Mouse (Mus musculus) ES-E14 (cell line): ENCODE measurements at regions not wholly inside any gene's neighbourhood (a gene's known extent, or its start where the extent isn't known, plus 50 kb on each side); places are given as distances from the start of the nearest gene placed in this dataset.

Experiments used
- DNase-seq: peaks from one replicate; pipeline ENCODE4 v3.0.0-alpha.2; 2013; ENCODE audit warnings: low read depth, low spot score
- H3K27ac ChIP-seq: 2 replicates; pipeline ENCODE4 v1.5.1; 2012; ENCODE audit warnings: low read depth, mild to moderate bottlenecking, low read length, moderate library complexity, mixed read lengths; ENCODE audit not compliant: poor library complexity, insufficient read depth, severe bottlenecking
- H3K36me3 ChIP-seq: 2 replicates; pipeline ENCODE4 v1.6.1; 2012; ENCODE audit warnings: mild to moderate bottlenecking, low read length, moderate library complexity, mixed read lengths; ENCODE audit not compliant: control insufficient read depth, poor library complexity, insufficient read depth, severe bottlenecking
- H3K4me1 ChIP-seq, 2 experiments: fragments of 150-350 bp in 1 of 2; sonication (generic) in 1 of 2; 2 replicates each; pipeline ENCODE4 v1.6.1; 2012; ENCODE audit warnings: low read length in 2 of 2, mild to moderate bottlenecking in 1 of 2, mixed read lengths in 1 of 2; ENCODE audit not compliant: control insufficient read depth in 2 of 2, insufficient read depth in 2 of 2, poor library complexity in 1 of 2
- H3K4me3 ChIP-seq, 2 experiments: fragments of 150-350 bp in 1 of 2; sonication (generic) in 1 of 2; 2 replicates each; pipeline ENCODE4 v1.5.1; 2012; ENCODE audit warnings: low read length in 2 of 2, low read depth in 1 of 2, mild to moderate bottlenecking in 1 of 2, mixed read lengths in 1 of 2; ENCODE audit not compliant: insufficient read depth in 1 of 2, poor library complexity in 1 of 2, severe bottlenecking in 1 of 2
- H3K9ac ChIP-seq: 2 replicates; pipeline ENCODE4 v1.6.1; 2012; ENCODE audit warnings: low read depth, mild to moderate bottlenecking, low read length, mixed read lengths; ENCODE audit not compliant: poor library complexity, insufficient read depth, severe bottlenecking
- H3K9me3 ChIP-seq: fragments of 150-350 bp; sonication (generic); 2 replicates; pipeline ENCODE4 v1.6.1; 2012; ENCODE audit warnings: low read depth, mild to moderate bottlenecking, low read length; ENCODE audit not compliant: control insufficient read depth, insufficient read depth
- CHD2 ChIP-seq: IDR thresholded peaks from 2 replicates; pipeline ENCODE4 v1.6.1; 2014; ENCODE audit warnings: mild to moderate bottlenecking, low read depth, low read length, inconsistent platforms
- HCFC1 ChIP-seq: IDR thresholded peaks from 2 replicates; pipeline ENCODE4 v1.6.1; 2012; ENCODE audit warnings: low read length, inconsistent platforms, borderline replicate concordance; ENCODE audit not compliant: insufficient read depth
- MAFK ChIP-seq: IDR thresholded peaks from 2 replicates; pipeline ENCODE4 v1.6.1; 2014; ENCODE audit warnings: mild to moderate bottlenecking, low read depth, low read length, inconsistent platforms; ENCODE audit not compliant: insufficient read depth
- ZC3H11A ChIP-seq: IDR thresholded peaks from 2 replicates; pipeline ENCODE4 v1.6.1; 2012; ENCODE audit warnings: low read depth, mild to moderate bottlenecking, inconsistent platforms, low read length, borderline replicate concordance
- ZNF384 ChIP-seq: IDR thresholded peaks from 2 replicates; pipeline ENCODE4 v1.6.1; 2012; ENCODE audit warnings: low read depth, low read length, inconsistent platforms
- in situ Hi-C, 2 experiments: fragments of 600-800 bp; cut with MboI; formaldehyde crosslinking; loops; one replicate each; pipeline ENCODE4 v1.15.1; 2025; ENCODE audit warnings: low sequenced_read_pairs in 2 of 2, inconsistent platforms in 1 of 2; ENCODE audit not compliant: unreplicated experiment in 2 of 2

DNA sequence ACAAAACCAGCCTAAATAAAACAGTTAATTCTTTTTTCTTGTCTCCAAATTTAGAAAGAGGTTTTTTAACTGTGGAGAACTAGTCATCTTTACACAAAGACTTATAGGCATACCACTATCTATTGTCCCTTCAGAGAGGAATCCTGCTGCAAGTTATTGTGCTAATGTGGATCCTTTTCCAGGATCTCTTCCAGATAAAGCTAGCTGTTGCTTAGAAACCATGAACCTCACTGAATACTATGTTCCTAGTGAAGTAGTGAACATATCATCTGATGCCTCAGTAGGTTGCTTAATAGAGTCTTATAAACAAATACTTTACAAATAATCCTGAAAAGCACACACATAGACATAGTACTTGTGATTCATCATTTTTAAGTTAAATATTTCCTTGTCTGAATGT, 766.0 kb upstream of the Map3k7 start:
- Histone ChIP-seq H3K4me1 (no peaks in the 10 kb centered on the region), H3K4me3 (no peak overlapping the region), H3K9ac (no peak overlapping the region), H3K36me3 (no peaks in the 10 kb centered on the region), H3K27ac (no peak overlapping the region), H3K9me3 (no peaks in the 10 kb centered on the region)
- TF ChIP-seq ZNF384 = no peak
- no peak for TF ChIP-seq CHD2
- no peak for TF ChIP-seq HCFC1
- TF ChIP-seq ZC3H11A = no peak
- no peak for TF ChIP-seq MAFK
- in situ Hi-C loops = no loop called here
- DNase-seq = no peak

DNA sequence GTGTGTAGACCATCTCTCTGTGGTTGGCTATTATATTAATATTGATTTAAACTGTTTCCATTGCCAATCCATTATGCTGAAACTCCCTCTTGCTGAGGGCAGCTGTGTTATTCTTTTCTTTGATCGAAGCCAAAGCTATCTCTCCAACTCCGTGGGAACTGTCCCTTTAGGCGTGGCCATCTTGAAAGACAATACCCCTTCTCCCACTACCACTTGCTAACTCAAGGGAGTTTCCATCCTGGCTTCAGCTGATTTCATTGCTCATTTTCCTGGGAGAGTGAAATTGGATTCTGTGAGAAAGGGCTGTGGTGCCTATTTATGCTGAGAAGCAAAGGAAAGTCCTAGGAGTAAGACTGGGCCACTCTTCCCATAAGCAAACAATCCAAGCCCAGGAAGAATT, 760.6 kb upstream of the Map3k7 start:
- no peak for DNase-seq
- H3K4me3 ChIP-seq = no peak overlapping the region
- no peaks in the 10 kb centered on the region for H3K36me3 ChIP-seq
- in situ Hi-C loops = no loop called here
- no peaks in the 10 kb centered on the region for H3K9me3 ChIP-seq
- no peak overlapping the region for H3K9ac ChIP-seq
- no peak overlapping the region for H3K27ac ChIP-seq
- TF ChIP-seq ZNF384 (no peak), MAFK (no peak), HCFC1 (no peak), ZC3H11A (no peak), CHD2 (no peak)
- no peaks in the 10 kb centered on the region for H3K4me1 ChIP-seq

DNA sequence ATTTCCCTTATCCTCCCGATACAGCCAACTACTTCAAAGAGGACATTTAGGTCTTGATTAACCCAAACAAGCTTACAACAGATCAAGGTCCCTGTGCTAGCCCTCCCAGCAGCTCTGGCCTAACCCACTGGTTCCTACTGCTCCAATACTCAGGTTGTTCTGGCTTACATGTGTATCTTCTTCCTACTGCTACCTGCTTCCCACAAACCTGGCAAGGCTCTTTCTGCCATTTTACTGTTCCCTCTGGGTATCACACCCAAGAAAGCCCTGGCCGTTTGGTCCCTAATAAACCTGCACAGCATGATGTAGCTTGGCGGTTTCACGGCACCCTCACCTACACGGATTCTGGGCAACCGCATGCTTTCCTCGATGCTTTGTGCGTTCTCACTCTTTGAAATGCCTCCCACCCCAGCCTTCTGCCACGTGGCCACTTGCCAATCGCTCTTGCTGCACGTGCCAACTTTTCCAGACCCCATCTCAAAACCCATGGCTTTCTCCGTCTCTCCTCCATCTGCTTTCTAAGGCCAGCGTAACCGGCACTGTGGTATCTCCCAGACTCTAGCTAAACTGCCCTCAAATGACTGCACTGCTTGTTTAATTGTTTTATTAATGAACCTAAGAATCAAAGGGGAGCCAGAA, 758.4 kb upstream of the Map3k7 start:
- TF ChIP-seq CHD2 (no peak), ZNF384 (no peak), MAFK (no peak), HCFC1 (no peak), ZC3H11A (no peak)
- H3K27ac ChIP-seq = no peak overlapping the region
- no peaks in the 10 kb centered on the region for H3K36me3 ChIP-seq
- H3K9ac ChIP-seq = no peak overlapping the region
- H3K9me3 ChIP-seq = no peaks in the 10 kb centered on the region
- no peak for DNase-seq
- no peaks in the 10 kb centered on the region for H3K4me1 ChIP-seq
- no peak overlapping the region for H3K4me3 ChIP-seq
- in situ Hi-C loops = no loop called here

DNA sequence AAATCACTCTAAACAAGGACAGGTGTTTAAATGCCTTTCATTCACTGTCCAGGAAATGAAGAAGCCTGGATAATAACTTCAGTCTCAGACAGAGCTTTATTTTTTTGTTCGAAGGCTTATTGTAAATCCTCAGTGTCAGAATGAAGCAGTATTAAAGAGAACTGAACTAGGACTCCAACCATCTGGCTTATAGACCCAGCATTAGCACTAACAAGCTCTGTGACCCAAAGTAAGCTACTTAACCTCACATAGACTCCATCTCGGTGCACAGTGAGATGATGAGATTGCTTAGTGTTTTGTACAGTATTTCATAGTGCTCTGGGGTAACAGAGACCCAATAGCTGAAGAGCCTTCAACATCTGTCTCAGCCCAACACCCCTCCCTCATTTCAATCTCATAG, 738.2 kb upstream of the Map3k7 start:
- Histone ChIP-seq H3K4me3 (no peak overlapping the region), H3K9ac (no peak overlapping the region), H3K36me3 (no peaks in the 10 kb centered on the region), H3K27ac (no peak overlapping the region), H3K4me1 (no peaks in the 10 kb centered on the region), H3K9me3 (no peaks in the 10 kb centered on the region)
- in situ Hi-C loops = no loop called here
- TF ChIP-seq ZNF384 (no peak), HCFC1 (no peak), ZC3H11A (no peak), CHD2 (no peak), MAFK (no peak)
- no peak for DNase-seq
